Mouse (Mus musculus) bone marrow macrophage, adult 2 months (primary cell): ENCODE measurements around the gene Gm20388.

Experiments used
- CTCF ChIP-seq: IDR thresholded peaks from 2 replicates; pipeline ENCODE4 v1.5.1; 2012; ENCODE audit warnings: low read depth, mild to moderate bottlenecking, low read length, moderate library complexity
- POLR2A ChIP-seq: IDR thresholded peaks from 2 replicates; pipeline ENCODE4 v1.6.1; 2012; ENCODE audit warnings: mild to moderate bottlenecking, low read depth, low read length, borderline replicate concordance

DNA sequence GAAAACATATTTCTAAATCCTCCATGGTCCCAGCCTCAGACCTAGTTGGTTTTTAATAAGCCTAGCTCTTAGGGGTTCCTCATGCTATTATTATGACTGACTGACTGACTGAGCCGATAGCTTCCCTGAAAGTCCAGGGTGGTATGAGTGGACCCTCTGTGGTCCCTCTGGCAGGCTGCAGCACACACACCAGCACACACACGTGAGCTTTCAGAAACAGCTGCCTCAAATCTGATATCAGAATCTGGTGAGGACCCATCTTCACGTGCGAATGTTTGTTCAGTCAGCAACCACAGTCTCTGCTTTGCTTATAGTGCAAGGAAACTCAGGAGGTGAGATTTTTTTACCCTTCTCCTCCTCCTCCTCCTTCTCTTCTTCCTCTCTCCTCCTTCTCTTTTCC, 54.2 kb downstream of the Gm20388 start:
- no peak for TF ChIP-seq CTCF
- TF ChIP-seq POLR2A = no peak
